Comparison of ENCODE assay signal across 8 mouse cellular contexts in the genomic region with DNA sequence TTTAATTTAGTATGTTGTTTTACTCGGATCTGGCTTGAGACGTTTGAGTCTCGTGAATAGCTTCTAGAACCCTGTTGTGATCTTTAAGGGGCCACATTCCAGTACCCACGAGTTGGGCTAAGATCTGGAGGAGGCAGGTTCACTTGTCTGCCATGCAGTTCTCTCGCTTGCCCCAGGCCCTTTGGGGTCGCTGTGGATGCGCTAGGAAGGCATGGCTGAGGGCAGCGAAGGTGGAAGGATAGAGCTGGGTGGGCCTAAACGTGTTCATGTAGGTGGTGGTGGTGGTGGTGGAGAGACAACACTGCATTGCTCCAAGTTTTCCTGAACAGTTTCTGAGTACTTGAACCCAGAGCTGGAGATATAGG. TPM values are rescaled to one million over a fixed set of nuclear protein-coding genes. Genes with fewer than 3 reads are reported as not detected.
A peak's percentile ranks its signal among the peaks of the same experiment; 100 is the strongest.
DNase-seq lines count a peak whose midpoint lies in the region; ATAC-seq lines count a peak whose summit lies in the region.

No protein-coding gene starts in this region.

- H3K27me3 ChIP-seq in heart, embryonic 10.5 days (ENCODE audit: insufficient read depth, poor library complexity, severe bottlenecking): peaks cover 50% of the 10 kb centered on the region
- H3K27me3 ChIP-seq in midbrain, embryonic 11.5 days (ENCODE audit: control insufficient read depth, insufficient read depth, low read length): peaks cover 8% of the 10 kb centered on the region; the same call in 1 of the 2 replicates

- peaks cover 28% of the 10 kb centered on the region for H3K4me1 ChIP-seq in heart, embryonic 10.5 days
- peaks cover 13% of the 10 kb centered on the region for H3K4me1 ChIP-seq in midbrain, embryonic 11.5 days (ENCODE audit: control insufficient read depth, insufficient read depth, low read length)

- ATAC-seq in cerebellum, adult (ENCODE audit: insufficient number of reproducible peaks, low FRiP score, low TSS enrichment): no peak
- peak; percentile 20; the same call in 1 of the 2 replicates for ATAC-seq in midbrain, embryonic 11.5 days (ENCODE audit: low FRiP score)

- no peaks in the 10 kb centered on the region for H3K36me3 ChIP-seq in heart, embryonic 10.5 days
- no peaks in the 10 kb centered on the region for H3K36me3 ChIP-seq in midbrain, embryonic 11.5 days (ENCODE audit: control insufficient read depth, insufficient read depth, low read length)

- peak overlapping the region; percentile 78 for H3K4me3 ChIP-seq in heart, embryonic 10.5 days
- peak overlapping the region; percentile 64 for H3K4me3 ChIP-seq in midbrain, embryonic 11.5 days (ENCODE audit: low read depth, low read length)

- no peaks in the 10 kb centered on the region for H3K9me3 ChIP-seq in heart, embryonic 10.5 days
- H3K9me3 ChIP-seq in midbrain, embryonic 11.5 days (ENCODE audit: control insufficient read depth, low read length): no peaks in the 10 kb centered on the region

- no peak overlapping the region for H3K9ac ChIP-seq in midbrain, embryonic 11.5 days (ENCODE audit: low read length)

- peak overlapping the region; percentile 99 for H3K4me2 ChIP-seq in midbrain, embryonic 11.5 days

- 1% methylated on average over 9 of the region's 9 CpGs for whole genome bisulfite sequencing in heart, embryonic 10.5 days
- WGBS in midbrain, embryonic 11.5 days: 2% methylated on average over 9 of the region's 9 CpGs

- H3K27ac ChIP-seq in heart, embryonic 10.5 days: no peak overlapping the region
- H3K27ac ChIP-seq in midbrain, embryonic 11.5 days (ENCODE audit: low read depth, low read length): no peak overlapping the region

- peak; percentile 32 for DNase-seq in cerebellum, adult 11 months
- peak; percentile 76 for DNase-seq in CD4-positive, CD25-positive, alpha-beta regulatory T cell, adult 2 months (ENCODE audit: low read depth, low spot score)
- peak; percentile 47 for DNase-seq in cerebellum, adult 9-11 months
- DNase-seq in heart, embryonic 10.5 days (ENCODE audit: low spot score): no peak
- DNase-seq in kidney, postnatal 10 days: peak; percentile 45
- peak; percentile 95 for DNase-seq in midbrain, embryonic 11.5 days (ENCODE audit: low spot score, missing footprints)
- peak; percentile 13 for DNase-seq in testis, postnatal 14 days (ENCODE audit: low spot score)

RNA-seq across cellular contexts. Expression of gene Btbd11, which starts 2.1 kb away (rescaled TPM):
- polyA plus RNA-seq in heart, embryonic 10.5 days (2016; fragmentation: Nextera tagmentation; extraction: Ambion mirVana): 0.96 and 1.5 TPM in 2 replicates
- 8.2 and 8.8 TPM in 2 replicates for polyA plus RNA-seq in midbrain, embryonic 11.5 days (2014; fragmentation: Nextera tagmentation; extraction: Ambion mirVana)
